Mouse (Mus musculus): ENCODE results near the gene Man1a2. TPM values are rescaled to one million over a fixed set of nuclear protein-coding genes. Genes with fewer than 3 reads are reported as not detected.

Man1a2 gene
- polyA plus RNA-seq, 1 experiment = 4.4 TPM

DNA sequence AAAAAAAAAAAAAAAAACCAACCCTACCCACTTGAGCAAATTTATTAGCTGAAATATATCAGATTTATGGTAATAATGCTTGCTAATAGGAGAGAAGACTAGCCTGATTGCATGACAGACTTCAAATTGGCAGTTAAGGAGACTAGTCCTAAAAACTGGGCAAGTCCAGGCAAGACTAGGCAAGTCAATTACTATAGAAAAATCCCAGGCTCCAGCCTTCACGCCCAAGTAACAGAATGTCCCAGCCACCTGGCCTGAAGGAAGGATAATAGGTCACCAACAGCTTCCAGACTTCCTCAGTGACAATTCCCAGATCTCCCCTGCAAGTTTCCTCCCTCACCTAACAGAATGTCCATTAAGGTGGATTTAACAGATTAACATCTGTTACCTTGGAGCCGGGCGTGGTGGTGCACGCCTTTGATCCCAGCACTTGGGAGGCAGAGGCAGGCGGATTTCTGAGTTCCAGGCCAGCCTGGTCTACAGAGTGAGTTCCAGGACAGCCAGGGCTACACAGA is 35.5 kb upstream of the Man1a2 start:
- DNase-seq (ENCODE audit: low read depth in 1 of 2, low spot score in 2 of 2) = no peak
- no peak overlapping the region for H3K4me3 ChIP-seq (ENCODE audit: extremely low read depth, insufficient read depth, insufficient read length)
- no peaks in the 10 kb centered on the region for H3K27me3 ChIP-seq (ENCODE audit: control insufficient read depth, insufficient read depth, low read length)
- TF ChIP-seq POLR2A (IDR thresholded peaks at IDR 0.05; ENCODE audit: low read depth, low read length) (no peak), CTCF (IDR thresholded peaks at IDR 0.05; ENCODE audit: extremely low read depth, insufficient read depth, insufficient read length, insufficient replicate concordance) (no peak)
- WGBS = 89% methylated on average over 5 of the region's 5 CpGs
- no peak overlapping the region for H3K27ac ChIP-seq (ENCODE audit: insufficient read depth, low read length)
- H3K36me3 ChIP-seq (ENCODE audit: control insufficient read depth, insufficient read depth, low read length) = no peaks in the 10 kb centered on the region
- no peaks in the 10 kb centered on the region for H3K4me1 ChIP-seq (ENCODE audit: control insufficient read depth, insufficient read depth, insufficient read length)

DNA sequence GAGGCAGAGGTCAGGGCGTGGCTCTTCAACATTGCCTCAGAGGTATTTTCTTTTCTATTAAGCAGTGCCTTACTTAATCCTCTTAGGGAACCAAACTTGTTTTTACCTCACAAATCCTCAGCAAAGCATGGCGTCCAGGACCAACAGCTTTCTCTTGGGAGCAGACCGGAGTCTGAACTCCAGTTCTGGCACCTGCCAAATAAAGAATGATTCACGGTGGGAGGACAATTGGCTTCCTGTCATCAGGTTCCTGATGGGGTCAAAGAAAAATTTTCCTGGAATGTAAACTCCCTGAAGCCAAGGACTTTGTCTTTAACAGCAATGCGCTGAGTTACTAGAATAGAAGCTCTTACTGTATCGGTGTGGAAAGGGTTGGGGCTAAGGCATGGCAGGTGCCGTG is 30.9 kb upstream of the Man1a2 start:
- Histone ChIP-seq H3K4me1 (ENCODE audit: control insufficient read depth, insufficient read depth, insufficient read length) (peaks cover 6% of the 10 kb centered on the region; the same call in 1 of the 2 replicates), H3K36me3 (ENCODE audit: control insufficient read depth, insufficient read depth, low read length) (no peaks in the 10 kb centered on the region), H3K4me3 (ENCODE audit: extremely low read depth, insufficient read depth, insufficient read length) (no peak overlapping the region), H3K27me3 (ENCODE audit: control insufficient read depth, insufficient read depth, low read length) (no peaks in the 10 kb centered on the region), H3K27ac (ENCODE audit: insufficient read depth, low read length) (no peak overlapping the region)
- no peak for DNase-seq (ENCODE audit: low read depth in 1 of 2, low spot score in 2 of 2)
- WGBS = 87% methylated on average over 7 of the region's 7 CpGs
- no peak for TF ChIP-seq POLR2A (IDR thresholded peaks at IDR 0.05; ENCODE audit: low read depth, low read length)
- no peak for TF ChIP-seq CTCF (IDR thresholded peaks at IDR 0.05; ENCODE audit: extremely low read depth, insufficient read depth, insufficient read length, insufficient replicate concordance)

DNA sequence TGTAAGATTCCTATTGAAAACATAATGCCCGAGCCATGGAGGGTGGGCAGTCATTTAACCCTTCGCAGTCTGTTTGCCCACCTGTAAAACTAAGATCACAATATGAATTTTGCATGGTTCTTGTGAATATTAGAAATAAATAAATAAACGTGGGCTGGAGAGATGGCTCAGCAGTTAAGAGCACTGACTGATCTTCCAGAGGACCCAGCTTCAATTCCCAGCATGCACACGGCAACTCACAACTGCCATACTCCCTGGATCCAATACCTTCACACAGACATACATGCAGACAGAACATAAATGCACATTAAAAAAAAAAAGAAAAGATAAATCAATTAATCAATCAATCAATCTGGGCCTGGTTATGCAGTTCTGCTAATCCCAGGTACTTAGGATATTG is 30.1 kb upstream of the Man1a2 start:
- 80% methylated on average over 4 of the region's 4 CpGs for WGBS
- H3K4me1 ChIP-seq (ENCODE audit: control insufficient read depth, insufficient read depth, insufficient read length) = peaks cover 11% of the 10 kb centered on the region; the same call in 1 of the 2 replicates
- no peak overlapping the region for H3K4me3 ChIP-seq (ENCODE audit: extremely low read depth, insufficient read depth, insufficient read length)
- H3K36me3 ChIP-seq (ENCODE audit: control insufficient read depth, insufficient read depth, low read length) = no peaks in the 10 kb centered on the region
- TF ChIP-seq CTCF (IDR thresholded peaks at IDR 0.05; ENCODE audit: extremely low read depth, insufficient read depth, insufficient read length, insufficient replicate concordance) (no peak), POLR2A (IDR thresholded peaks at IDR 0.05; ENCODE audit: low read depth, low read length) (no peak)
- H3K27me3 ChIP-seq (ENCODE audit: control insufficient read depth, insufficient read depth, low read length) = no peaks in the 10 kb centered on the region
- no peak for DNase-seq (ENCODE audit: low read depth in 1 of 2, low spot score in 2 of 2)
- H3K27ac ChIP-seq (ENCODE audit: insufficient read depth, low read length) = no peak overlapping the region

DNA sequence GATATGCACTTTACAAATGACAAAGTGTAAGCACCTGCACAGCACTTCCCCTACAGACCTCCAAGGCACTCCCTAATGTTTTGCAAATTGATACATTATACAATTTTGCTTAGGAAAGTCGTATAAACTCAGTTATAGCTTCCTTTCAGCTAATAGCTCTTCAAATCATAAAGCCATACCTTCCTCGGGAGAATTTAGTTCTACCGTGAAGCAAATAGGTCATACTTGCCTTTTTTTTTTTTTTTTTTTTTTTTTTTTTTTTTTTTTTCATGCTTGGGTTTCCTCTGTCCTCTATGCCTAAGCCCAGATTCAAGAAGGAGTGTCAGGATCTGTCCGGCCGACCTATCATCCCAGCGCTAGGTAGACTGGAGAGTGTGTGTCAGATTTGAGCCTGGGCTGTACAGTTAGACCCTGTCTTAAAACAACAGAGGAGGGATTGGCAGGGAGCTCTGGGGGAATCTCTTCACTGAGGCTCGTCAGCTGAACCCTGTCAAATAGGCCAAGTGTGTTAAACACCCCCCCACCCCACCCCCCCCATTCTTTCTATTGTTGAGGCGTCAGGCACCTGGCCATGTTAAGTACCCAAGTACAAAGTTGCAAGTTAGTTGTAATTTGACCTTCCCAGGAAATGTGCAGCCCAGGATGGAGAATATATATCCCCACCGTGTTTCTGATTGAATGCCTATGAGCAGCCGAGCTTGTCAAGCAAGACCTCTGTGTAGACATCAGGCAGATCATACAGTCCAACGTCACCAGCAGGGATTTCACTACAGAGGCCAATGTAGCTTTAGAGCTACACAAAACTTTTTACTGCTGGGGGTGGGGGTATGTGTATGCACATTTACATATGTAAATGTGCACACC is 28.1 kb upstream of the Man1a2 start:
- Histone ChIP-seq H3K27me3 (ENCODE audit: control insufficient read depth, insufficient read depth, low read length) (no peaks in the 10 kb centered on the region), H3K4me3 (ENCODE audit: extremely low read depth, insufficient read depth, insufficient read length) (no peak overlapping the region), H3K36me3 (ENCODE audit: control insufficient read depth, insufficient read depth, low read length) (no peaks in the 10 kb centered on the region), H3K27ac (ENCODE audit: insufficient read depth, low read length) (no peak overlapping the region), H3K4me1 (ENCODE audit: control insufficient read depth, insufficient read depth, insufficient read length) (peaks cover 11% of the 10 kb centered on the region; the same call in 1 of the 2 replicates)
- TF ChIP-seq CTCF (IDR thresholded peaks at IDR 0.05; ENCODE audit: extremely low read depth, insufficient read depth, insufficient read length, insufficient replicate concordance) (no peak), POLR2A (IDR thresholded peaks at IDR 0.05; ENCODE audit: low read depth, low read length) (no peak)
- WGBS = 81% methylated on average over 11 of the region's 11 CpGs
- no peak for DNase-seq (ENCODE audit: low read depth in 1 of 2, low spot score in 2 of 2)

DNA sequence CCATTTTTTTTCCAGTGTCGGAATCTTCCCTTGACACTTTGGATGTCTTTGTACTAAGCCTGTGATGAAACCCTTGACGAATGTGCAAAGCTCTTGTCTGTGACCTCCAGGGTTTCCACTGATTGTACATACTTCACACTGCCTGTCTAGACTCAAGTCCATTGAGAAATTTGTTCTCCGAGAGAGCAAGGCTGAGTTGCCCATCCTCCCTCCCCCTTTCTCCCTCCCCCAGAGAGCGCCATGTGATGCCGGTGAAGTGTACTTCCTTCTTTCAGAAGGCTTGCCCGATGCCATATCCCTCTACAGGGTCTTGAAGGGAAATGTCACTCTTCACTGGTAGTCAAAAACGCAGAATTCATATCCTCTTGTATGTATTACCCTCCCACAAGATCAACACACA is 26.8 kb upstream of the Man1a2 start:
- peak; percentile 51 to 56 for DNase-seq (ENCODE audit: low read depth in 1 of 2, low spot score in 2 of 2)
- no peaks in the 10 kb centered on the region for H3K27me3 ChIP-seq (ENCODE audit: control insufficient read depth, insufficient read depth, low read length)
- peaks cover 11% of the 10 kb centered on the region; the same call in 1 of the 2 replicates for H3K4me1 ChIP-seq (ENCODE audit: control insufficient read depth, insufficient read depth, insufficient read length)
- H3K36me3 ChIP-seq (ENCODE audit: control insufficient read depth, insufficient read depth, low read length) = no peaks in the 10 kb centered on the region
- 26% methylated on average over 7 of the region's 7 CpGs for WGBS
- H3K4me3 ChIP-seq (ENCODE audit: extremely low read depth, insufficient read depth, insufficient read length) = no peak overlapping the region
- no peak overlapping the region for H3K27ac ChIP-seq (ENCODE audit: insufficient read depth, low read length)
- TF ChIP-seq CTCF (IDR thresholded peaks at IDR 0.05; ENCODE audit: extremely low read depth, insufficient read depth, insufficient read length, insufficient replicate concordance) (no peak), POLR2A (IDR thresholded peaks at IDR 0.05; ENCODE audit: low read depth, low read length) (no peak)

DNA sequence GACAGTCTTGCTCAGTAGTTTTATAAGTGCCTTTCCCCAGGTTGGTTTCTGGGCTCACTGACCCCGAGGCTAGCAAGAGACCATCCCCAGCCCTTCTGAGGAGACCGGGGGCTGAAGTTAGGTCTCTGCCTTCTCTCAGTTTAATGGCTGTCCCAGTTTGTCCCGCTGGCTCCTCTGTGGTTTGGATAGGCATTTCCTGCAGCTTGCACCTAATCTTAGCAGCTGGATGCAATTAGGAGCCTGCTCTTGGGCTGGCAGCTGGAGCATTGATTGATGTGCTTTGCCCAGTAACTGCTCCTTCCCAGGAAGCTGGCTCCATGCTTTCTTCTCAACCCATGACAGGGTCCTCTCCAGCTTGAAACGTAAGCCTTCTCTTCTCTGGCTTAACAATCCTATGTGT is 26.2 kb upstream of the Man1a2 start:
- DNase-seq (ENCODE audit: low read depth in 1 of 2, low spot score in 2 of 2) = no peak
- no peaks in the 10 kb centered on the region for H3K36me3 ChIP-seq (ENCODE audit: control insufficient read depth, insufficient read depth, low read length)
- WGBS = 59% methylated on average over 4 of the region's 4 CpGs
- TF ChIP-seq POLR2A (IDR thresholded peaks at IDR 0.05; ENCODE audit: low read depth, low read length) (no peak), CTCF (IDR thresholded peaks at IDR 0.05; ENCODE audit: extremely low read depth, insufficient read depth, insufficient read length, insufficient replicate concordance) (no peak)
- H3K27me3 ChIP-seq (ENCODE audit: control insufficient read depth, insufficient read depth, low read length) = no peaks in the 10 kb centered on the region
- no peak overlapping the region for H3K4me3 ChIP-seq (ENCODE audit: extremely low read depth, insufficient read depth, insufficient read length)
- peaks cover 11% of the 10 kb centered on the region; the same call in 1 of the 2 replicates for H3K4me1 ChIP-seq (ENCODE audit: control insufficient read depth, insufficient read depth, insufficient read length)
- H3K27ac ChIP-seq (ENCODE audit: insufficient read depth, low read length) = no peak overlapping the region

DNA sequence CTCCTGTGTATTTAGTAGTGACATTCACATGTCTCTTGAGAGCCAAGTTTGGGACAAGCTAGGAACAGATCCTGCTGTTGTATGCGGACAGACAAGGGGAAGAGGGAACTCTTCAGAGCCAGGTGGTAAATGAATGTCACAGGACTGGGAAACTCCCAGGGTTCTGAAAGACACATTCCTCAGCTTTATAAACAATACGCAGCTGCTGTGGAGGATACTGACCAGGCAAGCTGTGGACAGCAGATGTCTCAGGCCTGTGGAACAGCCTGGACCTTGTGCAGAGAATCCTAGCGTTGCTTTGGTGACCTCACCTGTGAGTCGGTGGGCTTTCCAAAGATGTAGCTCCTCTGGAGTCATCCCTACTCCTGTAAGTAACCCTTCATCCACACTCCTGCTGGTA is 21.8 kb upstream of the Man1a2 start:
- Histone ChIP-seq H3K4me1 (ENCODE audit: control insufficient read depth, insufficient read depth, insufficient read length) (peaks cover 16% of the 10 kb centered on the region), H3K27ac (ENCODE audit: insufficient read depth, low read length) (no peak overlapping the region), H3K4me3 (ENCODE audit: extremely low read depth, insufficient read depth, insufficient read length) (no peak overlapping the region), H3K27me3 (ENCODE audit: control insufficient read depth, insufficient read depth, low read length) (no peaks in the 10 kb centered on the region), H3K36me3 (ENCODE audit: control insufficient read depth, insufficient read depth, low read length) (no peaks in the 10 kb centered on the region)
- DNase-seq (ENCODE audit: low read depth in 1 of 2, low spot score in 2 of 2) = no peak
- 85% methylated on average over 4 of the region's 4 CpGs for WGBS
- TF ChIP-seq POLR2A (IDR thresholded peaks at IDR 0.05; ENCODE audit: low read depth, low read length) (no peak), CTCF (IDR thresholded peaks at IDR 0.05; ENCODE audit: extremely low read depth, insufficient read depth, insufficient read length, insufficient replicate concordance) (no peak)
